Mouse (Mus musculus) neutrophil, adult 65 days (primary cell): ENCODE results near the gene Zscan21. TPM values are rescaled to one million over a fixed set of nuclear protein-coding genes. Genes with fewer than 3 reads are reported as not detected.

Experiments
- total RNA-seq: library from RNA; stranded (reverse); gene quantifications from 2 replicates; pipeline ENCODE4 v1.2.4, GENCODE M21; 2023

Zscan21 gene
- total RNA-seq = 4.9 and 5.4 TPM in 2 replicates

GRCm38 (mm10) chr5:138116255-138117198, at the start of gene Zscan21:
Gene Zscan21, plus strand, starts transcription at chr5:138116903.

GRCm38 (mm10) chr5:138084996-138085395, 31.7 kb upstream of the Zscan21 start, which contains the start of gene Zkscan1:
Gene Zkscan1, plus strand, starts transcription at chr5:138085084.

GRCm38 (mm10) chr5:138155443-138155976, 38.8 kb downstream of the Zscan21 start, which contains the start of gene Zfp113:
Gene Zfp113, minus strand, starts transcription at chr5:138155744.

GRCm38 (mm10) chr5:138160842-138161665, 44.4 kb downstream of the Zscan21 start, which contains the start of gene Cops6:
Gene Cops6, plus strand, starts transcription at chr5:138161071.

GRCm38 (mm10) chr5:138171695-138172491, 55.2 kb downstream of the Zscan21 start, which contains the start of the genes Ap4m1 and Mcm7:
Gene Ap4m1, plus strand, starts transcription at chr5:138172002.
Gene Mcm7, minus strand, starts transcription at chr5:138172422.

Other genes starting within 250 kb of the Zscan21 start
- gene Pilrb2, start 245.1 kb upstream of the Zscan21 start, total RNA-seq = 426 and 429 TPM in 2 replicates
- gene Cyp3a13, start 195.3 kb upstream of the Zscan21 start, total RNA-seq = not detected in 2 replicates
- gene Gjc3, start 153.8 kb upstream of the Zscan21 start, total RNA-seq = not detected in 2 replicates
- 0.88 and 0.92 TPM in 2 replicates for gene Azgp1, start 135.4 kb upstream of the Zscan21 start, total RNA-seq
- gene Smok3a, start 95.6 kb upstream of the Zscan21 start, total RNA-seq = not detected in 2 replicates
- gene Smok3b, start 95.5 kb upstream of the Zscan21 start, total RNA-seq = not detected in 2 replicates
- not detected in 2 replicates for gene Smok3c, start 63.7 kb upstream of the Zscan21 start, total RNA-seq
- 8.6 and 9.6 TPM in 2 replicates for gene Zkscan1, start 31.8 kb upstream of the Zscan21 start, total RNA-seq
- 0.98 and 1.2 TPM in 2 replicates for gene Zfp113, start 38.8 kb downstream of the Zscan21 start, total RNA-seq
- gene Cops6, start 44.2 kb downstream of the Zscan21 start, total RNA-seq = 31.1 and 37.3 TPM in 2 replicates
- gene Ap4m1, start 55.1 kb downstream of the Zscan21 start, total RNA-seq = 19.7 and 22.1 TPM in 2 replicates
- gene Mcm7, start 55.5 kb downstream of the Zscan21 start, total RNA-seq = 103 and 141 TPM in 2 replicates
- gene Taf6, start 70.5 kb downstream of the Zscan21 start, total RNA-seq = 15.3 and 16.8 TPM in 2 replicates
- 9.6 and 13.9 TPM in 2 replicates for gene Cnpy4, start 70.6 kb downstream of the Zscan21 start, total RNA-seq
- gene Mblac1, start 77.4 kb downstream of the Zscan21 start, total RNA-seq = 3.1 and 3.2 TPM in 2 replicates
- 0.35 and 0.39 TPM in 2 replicates for gene Nxpe5, start 109.0 kb downstream of the Zscan21 start, total RNA-seq
- 160 and 171 TPM in 2 replicates for gene Lamtor4, start 138.6 kb downstream of the Zscan21 start, total RNA-seq
- 127 and 132 TPM in 2 replicates for gene BC037034, start 147.1 kb downstream of the Zscan21 start, total RNA-seq
- gene Gal3st4, start 155.9 kb downstream of the Zscan21 start, total RNA-seq = not detected in 2 replicates
- not detected in 2 replicates for gene Gm43720, start 163.1 kb downstream of the Zscan21 start, total RNA-seq
- gene Gpc2, start 163.1 kb downstream of the Zscan21 start, total RNA-seq = 2.3 and 4.3 TPM in 2 replicates
- 1.4 and 2.2 TPM in 2 replicates for gene Stag3, start 163.3 kb downstream of the Zscan21 start, total RNA-seq
- 1.5 and 2.1 TPM in 2 replicates for gene Pvrig, start 225.1 kb downstream of the Zscan21 start, total RNA-seq